Mouse (Mus musculus) macrophage (primary cell): ENCODE results near the gene Lef1. TPM values are rescaled to one million over a fixed set of nuclear protein-coding genes. Genes with fewer than 3 reads are reported as not detected.
A peak's percentile ranks its signal among the peaks of the same experiment; 100 is the strongest.

Experiments
- H3K27ac ChIP-seq: fragments of 350-480 bp; formaldehyde crosslinking; 2 replicates; pipeline ENCODE4 v1.9.0; 2021
- H3K36me3 ChIP-seq: fragments of 350-480 bp; formaldehyde crosslinking; 2 replicates; pipeline ENCODE4 v1.9.0; 2021; ENCODE audit errors: inconsistent target
- H3K4me3 ChIP-seq: fragments of 350-480 bp; formaldehyde crosslinking; 2 replicates; pipeline ENCODE4 v1.9.0; 2021; ENCODE audit errors: inconsistent target
- H3K79me2 ChIP-seq: fragments of 350-480 bp; formaldehyde crosslinking; 2 replicates; pipeline ENCODE4 v1.9.0; 2021; ENCODE audit errors: inconsistent target
- WGBS: methylation state at CpG from one replicate; pipeline ENCODE4 v1.1.7; 2026; ENCODE audit warnings: inconsistent platforms; ENCODE audit not compliant: missing documents; 5-methylcytosine and 5-hydroxymethylcytosine counted together
- polyA plus RNA-seq: library from polyadenylated mRNA; stranded (reverse); fragments of 250-400 nt; gene quantifications from 3 replicates; pipeline ENCODE4 v1.2.4, GENCODE M21; 2018; ENCODE audit warnings: inconsistent platforms

Lef1 gene
- polyA plus RNA-seq, 1 experiment from 2014 or later: 0.22 TPM

DNA sequence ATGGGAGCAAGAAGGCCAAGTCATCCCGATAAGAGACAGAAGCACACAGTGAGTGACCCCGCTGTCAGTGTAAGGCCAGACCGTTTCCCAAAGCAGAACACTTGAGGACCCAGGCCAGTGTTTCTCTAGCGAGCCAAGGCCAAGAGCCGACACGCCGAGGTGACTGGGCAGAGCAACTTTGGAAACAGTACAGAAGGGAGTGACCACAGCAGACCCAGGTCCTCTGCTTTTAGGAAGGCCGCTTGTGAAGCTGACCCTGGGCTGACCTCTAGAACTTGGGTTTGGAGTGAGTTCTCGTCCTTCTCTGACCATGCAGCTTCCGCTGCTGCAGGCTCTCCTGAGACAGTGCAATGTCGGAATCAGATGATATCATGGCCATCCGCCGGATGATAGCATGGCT, 140.7 kb downstream of the Lef1 start:
- H3K4me3 ChIP-seq: no peak overlapping the region
- H3K27ac ChIP-seq: no peak overlapping the region
- 98% methylated on average over 13 of the region's 13 CpGs for WGBS
- H3K36me3 ChIP-seq: no peaks in the 10 kb centered on the region
- no peaks in the 10 kb centered on the region for H3K79me2 ChIP-seq

DNA sequence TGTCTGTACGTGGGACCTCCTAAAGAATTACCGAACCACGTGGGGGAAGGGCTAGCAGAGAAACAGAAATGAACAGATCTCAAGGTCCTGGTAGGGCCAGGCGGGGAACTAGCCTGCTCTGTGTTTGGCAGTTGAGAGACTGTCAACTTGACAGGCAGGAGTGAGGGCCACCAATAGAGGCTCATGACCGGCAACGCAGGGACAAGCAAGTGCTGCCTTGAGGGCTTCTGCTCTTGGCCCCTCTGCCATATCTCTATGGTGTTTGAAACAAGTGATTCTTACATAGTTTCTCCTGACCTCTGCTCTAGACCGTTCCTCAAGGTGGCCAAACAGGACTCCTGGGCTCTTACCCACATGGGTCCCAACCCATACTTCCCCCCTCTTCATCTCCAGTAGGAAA, 141.3 kb downstream of the Lef1 start:
- no peak overlapping the region for H3K4me3 ChIP-seq
- 97% methylated on average over 7 of the region's 7 CpGs for WGBS
- no peak overlapping the region for H3K27ac ChIP-seq
- no peaks in the 10 kb centered on the region for H3K36me3 ChIP-seq
- H3K79me2 ChIP-seq: no peaks in the 10 kb centered on the region

DNA sequence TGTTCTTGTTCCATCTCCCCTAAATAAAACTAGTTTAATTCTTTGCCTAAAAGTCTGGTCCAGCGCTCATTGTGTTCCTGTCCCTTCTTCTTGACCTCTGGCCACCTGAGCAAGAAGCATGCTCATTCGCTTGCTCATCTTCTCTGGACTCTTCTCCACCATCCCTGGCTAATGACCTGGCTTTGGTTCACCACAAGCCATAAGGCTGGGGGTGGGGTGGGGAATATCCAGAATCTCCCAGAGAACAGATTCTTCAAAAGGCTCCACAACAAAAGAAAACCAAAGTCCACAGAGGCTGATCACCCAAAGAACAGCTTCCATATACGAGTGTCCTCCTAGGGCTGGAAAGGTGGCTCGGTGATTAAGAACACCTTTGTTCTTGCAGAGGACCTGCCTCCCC, 144.7 kb downstream of the Lef1 start:
- WGBS: 95% methylated on average over 3 of the region's 4 CpGs
- no peaks in the 10 kb centered on the region; the same call in 1 of the 2 replicates for H3K79me2 ChIP-seq
- H3K4me3 ChIP-seq: no peak overlapping the region
- H3K27ac ChIP-seq: no peak overlapping the region
- H3K36me3 ChIP-seq: no peaks in the 10 kb centered on the region

DNA sequence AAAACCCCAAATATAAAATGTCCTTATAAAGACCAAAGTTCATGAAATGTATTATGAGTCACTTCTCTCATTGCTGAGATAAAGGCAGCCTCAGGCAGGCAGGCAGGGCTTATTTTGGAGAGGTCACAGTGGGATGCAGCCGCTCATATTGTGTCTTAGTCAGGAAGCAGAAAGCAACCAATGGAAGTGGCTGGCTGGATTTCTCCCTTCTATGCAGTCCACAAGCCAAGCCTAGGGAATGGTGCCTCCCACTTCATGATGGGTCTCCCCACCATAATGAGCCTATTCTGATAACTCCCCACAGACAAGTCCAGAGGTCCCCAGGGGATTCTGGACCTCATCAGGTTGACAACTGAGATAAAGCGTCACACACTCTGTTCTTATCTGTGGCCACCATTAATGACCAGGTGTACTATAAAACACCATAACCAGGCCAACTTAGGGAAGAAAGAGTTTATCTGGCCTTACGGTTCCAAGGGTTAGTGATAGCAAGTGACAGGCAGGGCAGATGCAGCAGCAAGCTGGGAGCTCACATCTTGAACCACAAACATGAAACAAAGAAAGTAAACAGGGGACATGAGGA, 145.2 kb downstream of the Lef1 start:
- Histone ChIP-seq H3K4me3 (no peak overlapping the region), H3K36me3 (no peaks in the 10 kb centered on the region), H3K79me2 (no peaks in the 10 kb centered on the region; the same call in 1 of the 2 replicates), H3K27ac (no peak overlapping the region)
- 98% methylated on average over 3 of the region's 3 CpGs for WGBS

DNA sequence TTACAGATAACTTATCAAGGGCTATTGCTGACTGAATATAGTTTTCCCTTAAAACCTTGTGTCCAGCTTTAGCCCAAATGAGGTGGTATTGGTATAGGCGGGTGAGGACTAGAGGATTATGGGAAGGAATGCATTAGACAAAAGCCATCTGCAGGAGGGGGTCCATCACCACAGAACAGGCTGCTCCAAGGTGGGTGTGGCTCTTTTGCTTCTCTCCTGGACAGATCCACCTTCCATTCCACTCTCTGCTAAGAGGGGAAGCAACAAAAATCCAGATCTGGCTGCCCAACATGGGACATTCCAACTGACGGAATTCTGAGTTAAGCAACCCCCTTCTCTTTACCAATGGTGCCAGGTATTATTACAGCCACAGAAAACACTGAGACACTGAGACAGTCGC, 148.7 kb downstream of the Lef1 start:
- H3K27ac ChIP-seq: no peak overlapping the region
- no peaks in the 10 kb centered on the region; the same call in 1 of the 2 replicates for H3K79me2 ChIP-seq
- no peaks in the 10 kb centered on the region for H3K36me3 ChIP-seq
- 98% methylated on average over 3 of the region's 3 CpGs for WGBS
- no peak overlapping the region for H3K4me3 ChIP-seq

DNA sequence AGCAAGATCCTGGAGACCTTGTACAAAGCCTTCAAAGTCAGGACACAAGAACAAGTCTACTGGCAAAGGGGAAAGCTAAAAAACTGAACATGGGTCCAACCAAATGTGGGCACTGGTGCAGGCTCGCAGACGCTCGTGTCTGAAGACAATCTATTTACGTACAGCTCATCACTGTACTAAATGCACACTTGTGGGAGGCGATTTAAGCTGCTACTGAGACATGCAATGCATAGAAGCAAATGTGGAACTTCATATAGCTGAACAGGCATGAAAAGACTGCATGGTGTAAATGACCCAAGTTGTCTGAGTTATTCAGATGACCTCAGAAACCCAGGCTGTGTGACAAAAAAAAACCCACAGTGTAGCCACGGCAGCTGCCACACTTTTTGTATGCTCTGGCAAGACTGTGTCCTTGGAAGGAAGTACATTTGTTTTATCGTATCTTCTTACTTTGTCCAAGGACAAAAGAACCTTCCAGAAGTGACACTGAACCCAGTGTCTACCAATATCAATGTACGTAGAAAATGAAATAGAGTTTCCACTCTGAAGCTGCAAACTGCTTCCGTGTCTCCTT, 149.2 kb downstream of the Lef1 start:
- no peak overlapping the region for H3K27ac ChIP-seq
- no peaks in the 10 kb centered on the region for H3K36me3 ChIP-seq
- H3K4me3 ChIP-seq: no peak overlapping the region
- WGBS: 93% methylated on average over 9 of the region's 9 CpGs
- H3K79me2 ChIP-seq: no peaks in the 10 kb centered on the region; the same call in 1 of the 2 replicates

DNA sequence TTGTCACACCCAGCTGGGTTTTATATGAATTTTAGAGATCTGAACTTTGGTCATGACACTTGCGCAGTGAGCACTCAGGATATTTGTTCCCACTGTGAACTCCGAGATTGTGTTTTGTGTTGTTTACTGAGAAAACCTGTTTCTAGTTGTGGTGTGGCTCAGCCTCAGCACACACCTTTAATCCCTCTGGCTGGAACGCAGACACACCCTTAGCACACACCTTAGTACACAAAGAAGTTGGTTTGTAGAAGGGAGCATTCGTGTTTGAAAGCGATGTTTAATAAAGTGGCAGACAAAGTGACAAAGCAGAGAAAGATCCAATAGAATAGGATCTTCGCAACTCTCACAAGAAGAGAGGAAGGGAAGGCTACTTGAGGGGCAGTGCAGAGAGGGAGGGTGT, 150.1 kb downstream of the Lef1 start:
- H3K27ac ChIP-seq: no peak overlapping the region
- H3K4me3 ChIP-seq: no peak overlapping the region
- no peaks in the 10 kb centered on the region for H3K36me3 ChIP-seq
- H3K79me2 ChIP-seq: no peaks in the 10 kb centered on the region; the same call in 1 of the 2 replicates
- 97% methylated on average over 6 of the region's 6 CpGs for WGBS

DNA sequence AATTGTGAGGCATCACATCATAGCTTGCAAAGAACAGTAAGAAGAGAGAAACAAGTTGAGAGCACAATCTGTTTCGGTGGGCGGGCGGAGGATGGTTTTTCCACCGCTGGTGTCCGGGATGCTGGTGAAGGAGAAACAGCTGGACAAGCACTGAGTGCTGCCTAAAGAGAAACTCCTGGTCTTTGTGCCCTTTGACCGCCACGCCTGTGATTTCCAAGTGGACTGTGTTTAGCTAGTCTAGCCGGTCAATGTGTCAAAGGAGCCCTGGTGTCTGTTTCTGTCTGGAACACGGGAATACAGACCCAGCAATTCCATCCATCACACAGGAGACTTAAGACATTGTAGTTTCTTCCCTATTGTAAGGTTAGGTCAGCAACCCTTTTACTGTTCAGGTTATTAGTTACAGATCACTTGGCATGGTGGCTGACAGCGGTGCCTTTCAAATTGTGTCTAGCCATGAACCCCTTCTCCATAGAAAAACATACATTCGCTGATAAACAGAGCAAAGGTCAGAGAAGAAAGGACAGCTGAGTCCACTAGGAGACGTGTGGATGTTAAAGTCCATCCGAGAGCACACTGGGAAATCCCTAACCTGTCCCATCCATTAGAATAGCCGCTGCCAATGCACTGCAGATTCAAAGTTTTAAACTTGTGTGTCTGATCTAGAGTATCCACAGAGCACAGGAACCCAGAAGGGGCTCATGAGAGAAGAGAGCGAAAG, 153.7 kb downstream of the Lef1 start:
- H3K36me3 ChIP-seq: no peaks in the 10 kb centered on the region

DNA sequence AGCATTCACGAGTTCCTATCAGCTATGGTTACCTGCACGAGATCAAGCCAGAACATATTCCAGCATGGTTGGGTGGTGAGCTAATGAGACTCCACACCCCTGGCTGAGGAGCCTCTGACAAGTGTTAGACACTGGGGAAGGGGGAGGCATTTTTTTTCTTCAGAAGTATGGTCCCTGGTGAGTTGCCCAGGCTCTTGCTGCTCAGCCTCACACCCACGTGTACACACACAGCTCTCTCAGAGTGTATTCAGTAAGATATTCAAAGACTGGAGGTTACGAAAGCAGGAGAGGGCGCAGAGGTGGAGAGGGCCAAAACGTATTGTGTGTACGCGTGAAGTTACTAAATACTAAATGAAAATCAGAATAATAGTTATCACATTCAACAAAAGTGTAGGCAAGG, 155.2 kb downstream of the Lef1 start:
- Histone ChIP-seq H3K4me3 (no peak overlapping the region), H3K79me2 (no peaks in the 10 kb centered on the region), H3K36me3 (no peaks in the 10 kb centered on the region), H3K27ac (no peak overlapping the region)
- 94% methylated on average over 7 of the region's 8 CpGs for WGBS

More for the DNA sequence above, 153.7 kb downstream of the Lef1 start:
- H3K79me2 ChIP-seq: no peaks in the 10 kb centered on the region; the same call in 1 of the 2 replicates
- H3K4me3 ChIP-seq: no peak overlapping the region
- WGBS: 94% methylated on average over 15 of the region's 15 CpGs
- no peak overlapping the region for H3K27ac ChIP-seq

DNA sequence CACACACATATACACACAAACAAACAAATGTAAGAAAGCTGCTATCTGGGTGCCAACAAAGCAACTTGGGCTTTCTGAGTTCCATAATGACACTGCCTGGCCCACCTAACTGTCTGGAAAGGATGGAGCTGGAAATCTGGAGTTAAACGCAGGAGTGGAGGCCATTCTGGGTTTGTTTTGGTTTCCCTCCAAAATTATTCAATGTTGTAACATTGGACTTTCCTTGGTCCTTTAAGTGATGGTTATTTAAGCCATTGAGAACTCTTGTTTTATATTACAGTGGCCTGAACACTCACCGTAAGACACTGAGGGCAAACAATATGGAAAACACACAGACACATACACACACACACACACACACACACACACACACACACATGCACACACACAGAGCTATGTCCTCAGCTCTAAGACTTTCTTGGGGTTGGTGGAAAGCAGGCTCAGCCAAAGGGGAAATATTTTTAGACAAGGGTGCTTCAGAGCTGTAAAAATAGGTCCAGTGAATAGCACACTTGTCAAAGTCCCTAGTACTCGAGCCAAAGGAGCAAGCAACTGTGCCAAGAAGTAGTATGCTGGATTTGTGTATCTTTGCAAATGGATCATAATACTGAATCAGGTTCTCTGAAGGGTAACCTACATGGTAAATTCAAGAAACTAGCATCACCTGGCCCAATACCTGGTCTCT, 156.2 kb downstream of the Lef1 start:
- 100% methylated on average over 3 of the region's 3 CpGs for WGBS
- Histone ChIP-seq H3K36me3 (no peaks in the 10 kb centered on the region), H3K4me3 (no peak overlapping the region), H3K27ac (no peak overlapping the region), H3K79me2 (no peaks in the 10 kb centered on the region)

DNA sequence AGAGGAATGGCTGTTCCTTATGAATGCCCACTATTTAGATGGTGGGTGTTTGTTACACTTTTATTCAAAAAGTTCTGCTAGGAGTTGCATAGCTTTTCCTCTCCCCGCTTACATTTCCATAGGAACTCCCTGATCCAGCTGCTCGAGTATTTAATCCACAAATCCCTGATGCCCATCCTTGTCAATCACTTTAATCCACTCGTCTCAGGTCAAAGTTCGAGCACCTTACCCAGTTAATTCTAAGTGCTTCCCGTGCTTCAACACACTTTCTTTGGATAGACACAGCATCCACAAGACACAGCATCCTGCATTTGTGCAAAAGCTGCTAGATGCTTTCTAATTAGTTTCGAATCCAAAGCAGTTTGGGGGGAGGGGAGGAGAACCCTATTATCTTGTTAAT, 160.1 kb downstream of the Lef1 start:
- H3K79me2 ChIP-seq: no peaks in the 10 kb centered on the region
- no peaks in the 10 kb centered on the region for H3K36me3 ChIP-seq
- WGBS: 91% methylated on average over 6 of the region's 6 CpGs
- no peak overlapping the region for H3K27ac ChIP-seq
- H3K4me3 ChIP-seq: no peak overlapping the region

DNA sequence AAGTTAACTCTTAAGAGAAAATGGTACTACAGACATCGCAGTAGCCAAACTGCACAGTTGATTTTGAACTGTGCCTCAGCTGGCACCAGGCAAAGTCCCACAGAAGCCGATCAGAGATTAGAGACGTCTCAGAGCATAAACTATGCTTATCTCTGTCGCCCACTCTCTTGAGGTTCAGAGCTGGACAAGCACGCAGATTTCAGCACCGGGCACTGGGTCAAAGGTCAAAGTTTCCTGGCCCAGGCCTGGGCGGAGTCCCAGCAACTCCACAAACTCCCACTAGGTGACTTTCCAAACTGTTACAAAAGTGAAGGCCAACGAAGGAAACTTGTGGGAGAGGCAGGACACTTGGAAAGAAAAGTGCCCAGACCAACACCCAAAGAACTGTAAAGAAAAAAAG, 160.9 kb downstream of the Lef1 start:
- H3K27ac ChIP-seq: 0 out of 2 replicates have a peak overlapping the region, but pooled peaks have one; percentile 7
- peak overlapping the region; percentile 67 for H3K4me3 ChIP-seq
- H3K36me3 ChIP-seq: no peaks in the 10 kb centered on the region
- WGBS: 7% methylated on average over 8 of the region's 8 CpGs
- no peaks in the 10 kb centered on the region for H3K79me2 ChIP-seq

DNA sequence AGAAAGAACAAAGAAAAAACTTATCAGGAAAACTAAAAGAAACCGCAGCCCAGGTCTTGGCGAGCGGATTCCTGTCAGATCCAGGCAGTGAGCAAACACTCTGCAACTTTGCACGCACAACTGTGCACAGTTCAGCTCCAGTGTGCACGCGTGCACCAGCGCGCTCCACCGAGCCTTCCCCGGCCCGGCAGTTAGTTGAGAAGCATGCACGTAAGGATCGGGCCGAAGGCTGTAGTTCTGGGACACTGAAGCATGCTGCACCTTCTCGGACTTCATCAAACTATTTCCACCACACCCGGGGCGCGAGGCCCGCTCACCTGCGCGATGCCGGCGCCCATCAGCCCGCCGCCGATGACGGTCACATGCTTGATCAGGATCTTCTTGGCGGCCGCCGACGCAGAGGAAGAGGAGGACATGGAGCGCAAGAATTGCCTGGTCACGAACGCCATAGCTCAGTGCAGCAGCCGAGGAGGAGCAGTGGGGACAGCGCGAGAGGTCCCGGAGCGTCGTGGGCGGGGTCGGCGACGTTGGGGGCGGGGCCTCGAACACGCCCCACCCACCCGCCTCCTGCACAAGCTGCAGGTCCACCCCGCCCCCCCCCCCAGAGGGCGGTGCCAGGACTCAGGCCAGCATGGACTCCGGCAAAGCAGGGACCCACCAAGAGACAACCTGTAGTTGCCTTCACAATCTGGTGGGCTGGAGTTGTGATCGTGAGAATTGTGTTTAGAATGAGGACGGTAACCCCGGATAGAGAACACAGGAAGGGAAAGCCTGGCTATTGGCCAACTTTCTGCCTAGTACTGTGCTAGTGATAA, 161.5 kb downstream of the Lef1 start, which contains the start of gene Hadh:
TSS of gene Hadh (minus strand) at position 543 of the 815 bp plus-strand sequence.
- Histone ChIP-seq H3K4me3 (peak within 1 kb of the TSS; percentile 67), H3K36me3 (no peaks in the 10 kb centered on the region), H3K27ac (0 out of 2 replicates have a peak within 1 kb of the TSS, but pooled peaks have one; percentile 7), H3K79me2 (no peaks in the 10 kb centered on the region)
- under 1% methylated on average over 53 of the region's 54 CpGs for WGBS
